16 mouse cellular contexts compared by ENCODE assay signal in the genomic region with DNA sequence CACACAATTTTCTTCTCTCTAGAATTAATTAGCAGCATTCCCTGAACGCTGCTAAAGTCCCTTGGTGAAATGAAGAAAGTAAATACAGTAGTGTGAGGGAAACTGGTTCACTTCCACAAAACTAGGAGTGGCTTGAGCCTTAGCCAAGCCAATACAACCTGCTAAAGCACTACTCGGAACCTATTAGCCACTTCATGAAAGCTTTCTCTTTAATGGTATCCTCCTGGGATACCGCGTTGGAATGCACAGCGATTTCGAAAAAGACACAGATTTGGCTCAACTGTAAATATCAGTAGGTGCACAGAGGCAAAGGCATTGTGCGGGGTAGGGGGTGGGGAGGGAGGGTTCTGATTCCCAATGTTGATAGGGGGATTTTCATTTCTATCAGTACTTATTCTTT. TPM values are rescaled to one million over a fixed set of nuclear protein-coding genes. Genes with fewer than 3 reads are reported as not detected.
DNase-seq lines count a peak whose midpoint lies in the region; ATAC-seq lines count a peak whose summit lies in the region.
"Had no signal": no experiment of that assay in that cellular context is flagged by ENCODE, and none has a peak within 500 bp of the region (broad histone marks: within the 10 kb centered on the region; RNA-seq: fewer than 3 reads in every experiment).

No protein-coding gene starts in this region.

- no peaks in the 10 kb centered on the region for H3K9me3 ChIP-seq in midbrain, embryonic 11.5 days (ENCODE audit: control insufficient read depth, low read length)
- no peaks in the 10 kb centered on the region; the same call in 1 of the 2 replicates for H3K9me3 ChIP-seq in midbrain, embryonic 10.5 days (replicated peaks)
- H3K9me3 ChIP-seq: embryonic facial prominence, embryonic 15.5 days; heart, embryonic 15.5 days; hindbrain, embryonic 10.5 days had no signal

- no peak overlapping the region for H3K27ac ChIP-seq in midbrain, embryonic 11.5 days (ENCODE audit: low read depth, low read length)
- no peak overlapping the region for H3K27ac ChIP-seq in midbrain, embryonic 10.5 days (replicated peaks)
- peak overlapping the region; percentile 59; the same call in 1 of the 2 replicates for H3K27ac ChIP-seq in macrophage
- H3K27ac ChIP-seq: embryonic facial prominence, embryonic 15.5 days; heart, embryonic 15.5 days had no signal

- no peaks in the 10 kb centered on the region for H3K4me1 ChIP-seq in midbrain, embryonic 11.5 days (ENCODE audit: control insufficient read depth, insufficient read depth, low read length)
- peaks cover 12% of the 10 kb centered on the region for H3K4me1 ChIP-seq in midbrain, embryonic 10.5 days

- H3K36me3 ChIP-seq in midbrain, embryonic 11.5 days (ENCODE audit: control insufficient read depth, insufficient read depth, low read length), result no peaks in the 10 kb centered on the region
- no peaks in the 10 kb centered on the region for H3K36me3 ChIP-seq in midbrain, embryonic 10.5 days
- no peaks in the 10 kb centered on the region for H3K36me3 ChIP-seq in macrophage (ENCODE audit: inconsistent target)
- H3K36me3 ChIP-seq: embryonic facial prominence, embryonic 15.5 days; heart, embryonic 15.5 days; hindbrain, embryonic 10.5 days had no signal

- H3K4me2 ChIP-seq in midbrain, embryonic 11.5 days, result no peak overlapping the region

- 72% methylated on average over 7 of the region's 7 CpGs for WGBS in midbrain, embryonic 11.5 days
- 78% methylated on average over 7 of the region's 7 CpGs for WGBS in midbrain, embryonic 10.5 days
- 94% methylated on average over 7 of the region's 7 CpGs for WGBS in macrophage (ENCODE audit: missing documents)

- no peak for ATAC-seq in midbrain, embryonic 11.5 days (ENCODE audit: low FRiP score)

- no peak overlapping the region for H3K4me3 ChIP-seq in midbrain, embryonic 11.5 days (ENCODE audit: low read depth, low read length)
- H3K4me3 ChIP-seq in midbrain, embryonic 10.5 days, result no peak overlapping the region
- H3K4me3 ChIP-seq in macrophage (ENCODE audit: inconsistent target), result no peak overlapping the region

- H3K27me3 ChIP-seq in midbrain, embryonic 11.5 days (ENCODE audit: control insufficient read depth, insufficient read depth, low read length), result peaks cover 5% of the 10 kb centered on the region; the same call in 1 of the 2 replicates
- H3K27me3 ChIP-seq in midbrain, embryonic 10.5 days (ENCODE audit: low read depth, poor library complexity, severe bottlenecking), result peaks cover 28% of the 10 kb centered on the region
- H3K27me3 ChIP-seq: embryonic facial prominence, embryonic 15.5 days; heart, embryonic 15.5 days had no signal

- no peaks in the 10 kb centered on the region for H3K79me2 ChIP-seq in macrophage (ENCODE audit: inconsistent target)

- peak; percentile 11 for DNase-seq in adrenal gland, postnatal 14 days
- DNase-seq in adrenal gland, adult 2 months, result no peak
- DNase-seq in midbrain, embryonic 11.5 days (ENCODE audit: low spot score, missing footprints), result peak; percentile 56
- no peak for DNase-seq in midbrain, embryonic 10.5 days (ENCODE audit: low spot score)
- DNase-seq in urinary bladder, postnatal 4 days (ENCODE audit: low spot score in 2 of 2), result no peak
- no peak for DNase-seq in left cerebral cortex, adult 9 months (ENCODE audit: low spot score in 2 of 2)
- DNase-seq: cerebellum, adult 2 months; cerebellum, postnatal 10 days; gastrocnemius, postnatal 14 days; heart, adult 2 months; heart, postnatal 14 days had no signal

- H3K9ac ChIP-seq in midbrain, embryonic 11.5 days (ENCODE audit: low read length), result no peak overlapping the region

RNA-seq across cellular contexts. Expression of gene Sh3bgrl2, which starts 0.9 kb away (rescaled TPM):
- 16.6 and 21.1 TPM in 2 replicates for total RNA-seq in adrenal gland, postnatal 14 days (2021)
- total RNA-seq in adrenal gland, adult 2 months (2021), result 10 to 100 TPM; 16.1 to 20.2 TPM
- polyA plus RNA-seq in adrenal gland, adult 2 months (2012; rRNA removed), result 1.5 and 1.6 TPM in 2 replicates
- polyA plus RNA-seq in midbrain, embryonic 11.5 days (2014; fragmentation: Nextera tagmentation; extraction: Ambion mirVana), result 10.1 and 12.2 TPM in 2 replicates
- polyA plus RNA-seq in midbrain, embryonic 10.5 days (2016; fragmentation: Nextera tagmentation; extraction: Ambion mirVana), result 8.5 and 11.0 TPM in 2 replicates
- total RNA-seq in macrophage (2018; cell fraction: chromatin; rRNA removed), result 100 to 1,000 TPM in 15 of 26 experiments, 10 to 100 TPM in 11; 11.8 to 652 (median 135) TPM
- 100 to 1,000 TPM in 4 of 26 experiments, 10 to 100 TPM in 22; 16.4 to 198 (median 40.7) TPM for total RNA-seq in macrophage (2018; cell fraction: cytosol; rRNA removed)
- 100 to 1,000 TPM in 17 of 26 experiments, 10 to 100 TPM in 9; 17.2 to 430 (median 182) TPM for total RNA-seq in macrophage (2018; cell fraction: nucleus; rRNA removed)
- polyA plus RNA-seq in macrophage (2018), result 28.6 to 35.8 TPM (median 33.4 TPM) in 3 replicates
- total RNA-seq: MEL had no signal

Comparison
In these comparisons a context has a peak if more than half of its experiments do, and no peak if none do; other contexts are left out.
1. DNase-seq: peak in adrenal gland, postnatal 14 days (single experiment) and midbrain, embryonic 11.5 days (single experiment); none in adrenal gland, adult 2 months (single experiment), midbrain, embryonic 10.5 days (single experiment), urinary bladder, postnatal 4 days (0 of 2) and left cerebral cortex, adult 9 months (0 of 2).